Comparison of ENCODE assay signal across 15 mouse cellular contexts in the genomic region with DNA sequence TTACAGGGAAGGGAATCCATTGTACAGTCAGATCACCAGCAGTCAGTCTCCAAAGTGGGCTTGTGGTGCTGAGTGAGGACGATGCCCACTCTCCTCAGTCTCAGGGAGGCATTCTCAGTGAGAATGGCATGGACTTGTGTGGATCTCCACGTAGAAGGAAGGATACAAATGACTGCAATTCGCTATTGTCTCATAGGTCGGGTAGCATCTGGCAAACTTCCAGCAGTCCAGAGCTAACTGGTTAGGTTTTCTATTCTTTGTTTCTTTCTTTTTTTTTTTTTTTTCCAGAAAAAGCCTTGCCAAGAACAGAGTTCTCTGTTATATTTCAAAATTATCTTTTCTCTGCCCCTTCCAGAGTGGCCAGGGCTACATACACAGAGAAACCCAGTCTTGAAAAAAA. TPM values are rescaled to one million over a fixed set of nuclear protein-coding genes. Genes with fewer than 3 reads are reported as not detected.
A peak's percentile ranks its signal among the peaks of the same experiment; 100 is the strongest.
DNase-seq lines count a peak whose midpoint lies in the region.
"Had no signal": no experiment of that assay in that cellular context is flagged by ENCODE, and none has a peak within 500 bp of the region (broad histone marks: within the 10 kb centered on the region; RNA-seq: fewer than 3 reads in every experiment).

No protein-coding gene starts in this region.

- peak; percentile 38 for DNase-seq in adrenal gland, postnatal 10 days
- DNase-seq in adrenal gland, postnatal 4 days (ENCODE audit: low spot score in 2 of 2): no peak
- peak; percentile 12 for DNase-seq in heart, postnatal 4 days
- no peak for DNase-seq in heart, postnatal 14 days
- peak; percentile 14 for DNase-seq in lung, postnatal 10 days
- DNase-seq in lung, postnatal 36 days: no peak
- peak; percentile 67 for DNase-seq in testis, postnatal 10 days (ENCODE audit: low spot score)
- no peak for DNase-seq in urinary bladder, postnatal 36 days (ENCODE audit: low spot score in 2 of 2)
- DNase-seq: cerebellum, adult 8-10 months; cerebellum, postnatal 36 days; forebrain, postnatal 0 days; gastrocnemius, postnatal 14 days; kidney, adult 2 months; kidney, postnatal 4 days; thymus, postnatal 14 days had no signal

- intact Hi-C loops in heart, postnatal 14 days (cut with DNase I): loop anchor here (10.0 kb wide), 1 partner anchor 448 kb away; no protein-coding TSS in a partner anchor

RNA-seq across cellular contexts. Expression of gene Cdc73, which starts 4.3 kb away (rescaled TPM):
- total RNA-seq in adrenal gland, postnatal 10 days (2021): 10 to 100 TPM; 66.4 to 74.2 TPM
- 10 to 100 TPM; 85.2 to 91.6 TPM for total RNA-seq in adrenal gland, postnatal 4 days (2021)
- total RNA-seq in heart, postnatal 4 days (2021): 10 to 100 TPM; 47.5 to 53.8 TPM
- total RNA-seq in heart, postnatal 14 days (2021): 10 to 100 TPM; 50.5 to 55.3 TPM

RNA-seq across cellular contexts. Expression of gene Glrx2, which starts 9.1 kb away (rescaled TPM):
- 10 to 100 TPM; 84.8 to 84.9 TPM for total RNA-seq in adrenal gland, postnatal 10 days (2021)
- total RNA-seq in adrenal gland, postnatal 4 days (2021): 10 to 100 TPM; 62.0 to 64.3 TPM
- 10 to 100 TPM; 70.0 to 70.7 TPM for total RNA-seq in heart, postnatal 4 days (2021)
- total RNA-seq in heart, postnatal 14 days (2021): 10 to 100 TPM; 79.0 to 81.9 TPM

Comparison
In these comparisons a context has a peak if more than half of its experiments do, and no peak if none do; other contexts are left out.
1. DNase-seq: peak in adrenal gland, postnatal 10 days (single experiment), heart, postnatal 4 days (single experiment), lung, postnatal 10 days (single experiment) and testis, postnatal 10 days (single experiment); none in adrenal gland, postnatal 4 days (0 of 2), heart, postnatal 14 days (0 of 2), lung, postnatal 36 days (single experiment) and urinary bladder, postnatal 36 days (0 of 2).